Mouse (Mus musculus) granulocyte monocyte progenitor cell, adult 5-6 weeks (primary cell): Measurements from ENCODE around the gene Coa6. TPM values are rescaled to one million over a fixed set of nuclear protein-coding genes. Genes with fewer than 3 reads are reported as not detected.
"Not testable (repeated sequence)": the region's sequence is repeated elsewhere in the genome, so short reads cannot be mapped to it uniquely, and the experiment has no call there.

ENCODE experiments used
- ATAC-seq: replicated peaks from 2 replicates; pipeline ENCODE4 v1.8.0; 2016; ENCODE audit warnings: mild to moderate bottlenecking, moderate TSS enrichment, inconsistent platforms; ENCODE audit not compliant: poor library complexity, severe bottlenecking
- total RNA-seq, 2 experiments: library from RNA; stranded (forward) in 1 of 2; stranded (reverse) in 1 of 2; fragments of 200-712, 200-1000 nt in 1 of 2; fragments of >200 nt in 1 of 2; fragmentation: Nextera tagmentation in 1 of 2; gene quantifications; 2 replicates each; pipeline ENCODE4 v1.2.3; 2014 to 2017

Coa6 gene
- total RNA-seq (2014; fragmentation: Nextera tagmentation) (11.3 and 26.6 TPM in 2 replicates), total RNA-seq (2017) (49.5 and 52.8 TPM in 2 replicates)

DNA sequence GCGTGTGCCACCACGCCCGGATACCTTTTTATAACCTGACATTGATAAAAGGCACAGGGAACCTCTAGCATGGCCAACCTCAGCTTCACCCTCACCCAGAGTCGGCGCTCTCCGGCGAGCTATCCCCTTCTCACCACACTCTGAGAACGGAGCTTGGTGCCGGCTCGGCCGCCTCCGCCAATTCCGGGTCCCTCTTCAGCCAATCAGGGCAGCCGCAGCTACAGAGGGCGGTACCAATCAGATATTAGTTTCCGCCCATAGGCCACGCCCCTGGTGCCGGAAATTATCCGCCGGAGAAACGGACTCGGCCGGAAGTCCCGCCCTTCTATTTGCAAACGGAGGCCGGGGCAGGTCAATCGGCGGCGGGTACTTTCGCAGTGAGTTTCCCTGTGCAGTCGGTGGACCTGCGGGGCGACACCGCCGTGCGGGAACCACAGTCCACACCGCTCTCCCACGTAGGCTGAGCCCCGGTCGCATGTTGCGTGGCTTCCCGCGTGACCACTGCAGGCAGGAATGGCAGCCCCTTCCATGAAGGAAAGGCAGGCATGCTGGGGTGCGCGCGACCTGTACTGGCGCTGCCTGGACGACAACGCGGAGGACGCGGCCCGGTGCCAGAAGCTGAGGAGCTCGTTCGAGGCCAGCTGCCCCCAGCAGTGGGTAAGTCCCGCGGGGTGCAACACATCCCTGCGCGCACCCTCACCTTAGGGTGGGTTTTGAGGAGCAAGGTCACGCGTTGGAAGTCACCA lies at the start of gene Coa6:
Gene Coa6, plus strand, starts transcription at position 342 of the 746 bp plus-strand sequence.
- peak; percentile 90 for ATAC-seq

GRCm38 (mm10) chr8:126379580-126379979 lies 42.7 kb upstream of the Coa6 start:
- peak; percentile 79 for ATAC-seq

- no peak for ATAC-seq
Observed at GRCm38 (mm10) chr8:126380141-126380540, 42.2 kb upstream of the Coa6 start.

DNA sequence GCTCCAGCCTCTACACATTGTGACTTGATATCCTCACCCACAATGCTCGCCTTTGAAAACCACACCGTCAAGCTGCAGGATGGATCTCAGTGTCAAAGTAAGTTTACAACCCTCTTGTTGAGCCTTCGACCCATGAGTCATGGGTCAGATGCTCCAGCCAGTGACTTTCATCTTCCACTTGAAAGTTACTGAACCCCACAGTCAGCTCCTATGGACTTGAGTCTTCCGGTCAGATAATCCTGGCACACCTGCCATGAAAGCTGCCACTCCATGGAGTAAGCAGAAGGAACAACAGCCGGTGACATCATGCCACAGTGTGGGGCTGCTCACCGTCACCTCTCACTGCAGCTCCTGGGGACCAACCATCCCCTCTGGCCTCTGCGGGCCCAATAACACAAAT lies 41.0 kb upstream of the Coa6 start:
- no peak for ATAC-seq

DNA sequence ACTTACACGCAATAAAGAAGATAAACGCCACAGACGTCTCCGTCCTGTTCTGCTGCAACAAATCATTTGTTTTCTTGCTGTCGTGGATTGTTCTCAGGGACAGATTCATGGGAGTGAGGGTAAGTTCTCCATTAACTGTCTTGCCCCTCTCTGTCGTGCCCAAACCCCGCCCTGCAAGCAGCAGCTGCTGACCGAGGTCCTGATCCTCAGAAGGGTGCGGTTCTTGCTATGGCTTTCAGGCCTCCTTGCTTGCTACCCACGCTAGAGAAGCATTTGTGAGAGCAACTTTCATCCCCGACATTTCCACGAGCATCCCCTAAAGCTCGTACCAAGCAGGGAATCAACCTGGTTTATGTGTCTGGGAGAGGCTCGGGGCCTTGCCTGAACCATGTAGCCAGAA lies 40.1 kb upstream of the Coa6 start:
- ATAC-seq = no peak

- ATAC-seq = 0 out of 2 replicates have a peak, but pooled peaks have one; percentile 23
Observed at GRCm38 (mm10) chr8:126382749-126383148, 39.6 kb upstream of the Coa6 start.

GRCm38 (mm10) chr8:126387566-126387965 lies 34.7 kb upstream of the Coa6 start:
- ATAC-seq = peak; percentile 95

- no peak for ATAC-seq
Observed at GRCm38 (mm10) chr8:126391541-126391940, 30.8 kb upstream of the Coa6 start.

DNA sequence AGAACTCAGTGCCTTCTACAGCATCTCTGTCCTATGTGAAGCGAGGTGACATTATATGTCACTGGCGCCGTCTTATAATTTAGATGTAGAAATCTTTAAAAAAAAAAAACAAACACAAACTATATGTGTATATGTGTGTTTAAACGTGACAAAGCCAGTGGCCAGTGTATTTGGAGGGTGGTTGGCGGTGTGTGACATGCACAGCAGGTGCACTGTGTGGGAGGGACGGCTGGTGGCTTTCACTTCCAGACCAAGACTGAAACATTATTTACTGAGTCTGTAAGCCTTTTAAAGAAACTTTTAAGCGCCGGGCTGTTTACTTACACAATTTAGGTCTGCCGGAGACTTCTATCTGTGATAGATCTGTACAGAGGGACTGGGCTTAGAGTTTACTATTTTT lies 26.9 kb upstream of the Coa6 start:
- ATAC-seq = no peak

DNA sequence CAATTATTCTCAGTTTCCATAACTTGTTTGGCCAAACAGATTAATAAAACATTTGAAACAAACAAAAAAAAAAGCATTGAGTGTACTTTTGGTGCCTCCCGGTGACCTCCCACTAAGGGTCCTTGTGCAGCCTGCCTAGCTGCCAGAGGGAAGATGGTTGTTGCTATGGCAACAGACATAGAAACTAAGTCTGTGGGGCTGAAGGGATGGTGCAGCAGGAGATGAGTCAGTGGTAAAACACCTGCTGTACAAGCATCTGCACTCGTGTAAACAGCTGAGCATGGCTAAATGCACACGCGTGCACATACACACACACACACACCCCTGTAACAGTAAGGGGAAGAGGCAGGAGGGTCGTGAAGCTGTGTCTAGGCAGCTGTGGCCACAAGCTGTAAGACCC lies 26.4 kb upstream of the Coa6 start:
- no peak for ATAC-seq

- peak; percentile 33; the same call in 1 of the 2 replicates for ATAC-seq
Observed at GRCm38 (mm10) chr8:126398349-126398748, 24.0 kb upstream of the Coa6 start.

DNA sequence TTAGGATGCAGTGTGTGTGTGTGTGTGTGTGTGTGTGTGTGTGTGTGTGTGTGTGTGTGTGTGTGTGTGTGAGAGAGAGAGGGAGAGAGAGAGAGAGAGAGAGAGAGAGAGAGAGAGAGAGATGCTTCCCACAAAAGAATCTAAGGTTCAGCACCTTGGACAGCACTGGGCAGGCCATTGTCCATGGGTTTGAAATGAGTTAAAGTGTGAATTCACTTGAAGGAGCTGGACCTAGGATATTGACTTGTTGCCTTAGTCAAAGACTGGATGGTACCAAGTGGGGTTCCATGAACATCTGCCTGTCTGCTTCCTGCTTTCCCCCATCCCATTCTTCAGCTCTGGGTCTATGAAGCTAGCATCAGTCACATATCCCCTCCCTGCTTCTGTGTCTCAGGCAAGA lies 17.8 kb upstream of the Coa6 start:
- not testable (repeated sequence) for ATAC-seq

GRCm38 (mm10) chr8:126405030-126405429 lies 17.3 kb upstream of the Coa6 start:
- ATAC-seq = no peak

DNA sequence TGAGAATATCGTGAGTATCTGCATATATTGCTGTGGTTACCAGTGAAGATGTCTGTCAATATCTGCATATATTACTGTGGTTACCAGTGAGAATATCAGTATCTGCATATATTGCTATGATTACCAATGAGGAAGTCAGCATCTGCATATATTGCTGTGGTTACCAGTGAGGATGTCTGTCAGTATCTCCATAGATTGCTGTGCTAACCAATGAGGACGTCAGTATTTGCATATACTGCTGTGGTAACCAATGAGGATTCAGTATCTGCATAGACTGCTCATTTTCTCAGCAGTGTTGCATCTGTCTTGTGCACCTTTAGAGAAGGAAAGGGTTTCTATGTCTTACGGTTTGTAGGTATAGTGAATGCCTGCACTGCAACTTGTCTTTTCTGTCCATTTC lies 1.5 kb upstream of the Coa6 start:
- peak; percentile 58 for ATAC-seq

- peak; percentile 41 for ATAC-seq
Observed at GRCm38 (mm10) chr8:126422920-126423300, 595 bp downstream of the Coa6 start.

DNA sequence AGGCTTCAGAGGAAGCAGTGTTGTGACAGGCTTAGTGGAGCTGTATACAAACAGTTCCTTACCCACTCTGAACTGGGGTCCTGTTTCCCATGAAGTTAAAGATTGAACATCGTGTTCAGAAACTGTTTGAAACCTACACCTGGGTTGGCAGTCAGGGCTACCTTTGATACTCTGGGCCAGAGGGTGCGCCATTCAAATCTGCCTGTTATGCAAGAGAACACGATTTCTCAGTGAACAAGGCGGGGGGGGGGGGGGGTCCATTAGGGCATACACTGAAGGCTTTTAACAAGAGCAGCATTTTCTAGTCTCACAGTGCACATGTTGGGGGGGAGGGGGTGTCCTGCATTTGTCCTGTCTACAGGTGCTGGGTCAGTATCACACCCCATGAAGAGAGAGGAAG lies 1.8 kb downstream of the Coa6 start:
- ATAC-seq = no peak

DNA sequence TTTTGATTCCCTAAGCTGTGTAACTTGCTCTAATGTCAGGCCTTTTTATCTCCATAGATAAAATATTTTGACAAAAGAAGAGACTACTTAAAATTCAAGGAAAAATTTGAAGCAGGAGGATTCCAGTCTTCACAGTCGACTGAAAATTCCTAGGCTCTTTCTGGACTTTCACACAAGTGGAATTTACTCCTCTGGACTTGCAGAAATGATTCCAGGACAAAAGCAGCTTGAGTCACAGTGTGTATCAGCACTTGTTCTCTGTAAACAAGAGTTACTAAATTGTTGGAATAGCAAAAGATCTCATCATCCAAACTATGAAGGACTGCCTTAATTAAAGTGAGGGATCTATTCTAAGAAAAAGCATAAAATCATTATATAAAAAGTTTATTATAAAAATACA lies 2.6 kb downstream of the Coa6 start:
- no peak for ATAC-seq

DNA sequence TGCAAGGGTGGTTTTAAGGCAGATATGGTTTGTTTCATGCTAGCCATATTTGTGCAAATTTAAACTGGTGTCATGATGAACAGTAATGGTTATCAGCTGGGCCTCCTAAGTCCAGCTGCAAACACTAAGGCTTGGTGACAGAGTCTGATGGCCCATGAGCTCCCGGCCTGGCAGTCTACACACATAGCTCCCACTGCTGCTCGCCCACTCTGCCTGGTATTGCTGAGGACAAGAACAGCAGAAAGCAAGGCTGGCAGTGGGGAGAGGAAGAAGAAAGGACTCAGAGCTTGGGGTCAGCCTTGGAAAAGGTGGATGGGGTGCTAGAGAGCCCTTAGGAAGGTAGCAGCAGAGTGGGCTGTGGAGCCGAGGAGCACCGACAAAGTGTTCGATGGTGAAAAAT lies 7.3 kb downstream of the Coa6 start:
- ATAC-seq = no peak

DNA sequence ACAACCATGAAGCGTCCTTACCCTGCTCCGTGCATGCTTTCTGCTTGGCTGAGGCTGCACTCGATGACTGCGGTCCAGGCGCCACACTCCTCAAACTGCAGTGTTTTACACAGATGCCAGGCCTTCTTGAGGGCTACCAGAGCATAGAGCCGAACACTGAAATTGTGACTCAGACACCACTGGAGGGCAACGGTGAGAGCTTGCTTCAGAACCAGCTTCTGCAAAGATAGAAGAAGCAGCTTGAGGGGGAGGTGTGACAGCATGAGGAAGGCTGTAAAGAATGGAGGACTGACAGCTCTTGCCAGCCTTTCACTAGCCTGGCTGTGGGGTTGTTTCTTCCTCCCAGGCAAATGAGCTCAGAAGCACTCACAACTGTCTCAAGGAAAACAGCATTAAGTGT lies 11.5 kb downstream of the Coa6 start:
- no peak for ATAC-seq

GRCm38 (mm10) chr8:126438937-126439336 lies 16.6 kb downstream of the Coa6 start:
- ATAC-seq = no peak

- ATAC-seq = no peak
Observed at GRCm38 (mm10) chr8:126451158-126451557, 28.8 kb downstream of the Coa6 start.

DNA sequence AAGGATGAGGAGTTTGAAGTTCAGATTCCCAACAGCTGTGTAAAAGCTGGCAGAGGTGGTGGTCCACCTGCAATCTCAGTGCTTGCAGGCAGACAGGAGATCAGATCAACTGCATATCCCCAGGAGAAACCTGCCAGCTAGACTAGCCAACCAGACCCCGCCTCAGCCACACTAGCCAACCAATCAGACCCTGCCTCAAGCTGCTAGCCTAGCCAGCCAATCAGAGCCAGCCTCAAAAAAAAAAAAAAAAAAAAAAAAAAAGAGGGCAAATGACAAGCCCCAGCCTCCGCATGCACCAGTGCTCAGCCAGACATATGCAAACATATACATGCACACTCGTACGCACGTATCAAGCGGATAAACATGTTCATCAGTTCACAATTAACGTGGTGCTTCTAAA lies 33.1 kb downstream of the Coa6 start:
- no peak for ATAC-seq
